Mouse (Mus musculus) kidney, adult 2 months (tissue): ENCODE measurements around the gene Ppp1r1b.

Source experiments
- CTCF ChIP-seq: fragments of 200-500 bp; conservative IDR thresholded peaks from 2 replicates; pipeline ENCODE4 v1.5.1; 2011; ENCODE audit warnings: low read depth, mild to moderate bottlenecking, control low read depth, low read length, moderate library complexity, mixed read lengths; ENCODE audit not compliant: insufficient read depth, insufficient read length
- POLR2A ChIP-seq: fragments of 200-500 bp; IDR thresholded peaks from one replicate; pipeline ENCODE4 v1.6.1; 2011; ENCODE audit warnings: low read depth, low read length, control low read depth

DNA sequence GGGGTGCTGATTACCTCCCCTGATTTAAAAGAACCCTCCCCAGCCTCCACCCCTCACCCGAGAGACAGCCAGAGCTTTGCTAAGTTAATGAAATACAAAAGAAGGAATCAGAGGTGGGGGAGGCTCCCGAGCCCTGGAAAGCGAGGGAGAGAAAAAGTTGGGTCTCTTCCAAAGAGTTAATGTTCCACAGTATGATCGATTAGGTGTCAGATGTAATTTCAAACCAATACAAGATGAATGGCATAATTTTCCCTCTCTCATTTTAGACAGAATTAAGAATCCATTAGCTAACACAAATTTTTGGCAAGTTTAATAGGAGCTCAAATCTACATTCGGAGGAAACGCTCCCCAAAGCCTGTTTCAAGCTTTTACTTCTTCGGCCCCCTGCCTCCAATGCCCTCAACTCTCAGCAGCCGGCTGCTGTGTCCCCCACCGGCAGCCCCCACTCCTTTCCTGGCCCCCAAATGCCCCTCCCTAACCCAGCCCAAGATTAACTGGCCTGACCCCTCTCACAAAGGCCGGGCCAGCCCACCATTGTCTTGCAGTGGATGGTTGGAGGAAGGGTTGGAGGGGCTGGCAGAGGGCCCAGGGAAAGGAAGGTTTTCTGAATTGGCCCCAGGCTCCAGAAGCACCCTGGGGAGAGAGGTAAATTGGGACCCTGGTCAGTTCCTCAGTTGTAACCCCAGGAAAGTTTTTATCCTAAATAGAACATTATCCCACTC is 49.6 kb upstream of the Ppp1r1b start:
- TF ChIP-seq CTCF (no peak), POLR2A (no peak)
